Mouse (Mus musculus) lung, adult 2 months (tissue): ENCODE data around the gene Homer2. TPM values are rescaled to one million over a fixed set of nuclear protein-coding genes. Genes with fewer than 3 reads are reported as not detected.

ENCODE experiments used
- DNase-seq: peaks from one replicate; pipeline ENCODE4 v3.0.0; 2022
- H3K4me1 ChIP-seq: fragments of 200-500 bp; 2 replicates; pipeline ENCODE4 v1.6.1; 2011; ENCODE audit warnings: low read length; ENCODE audit not compliant: control insufficient read depth, insufficient read depth
- H3K4me3 ChIP-seq: fragments of 200-500 bp; replicated peaks from 2 replicates; pipeline ENCODE3; 2011; ENCODE audit warnings: low read depth, mild to moderate bottlenecking, control low read depth, low read length; ENCODE audit errors: extremely low read depth
- CTCF ChIP-seq: fragments of 200-500 bp; IDR thresholded peaks from 2 replicates; pipeline ENCODE4 v1.5.1; 2011; ENCODE audit warnings: mild to moderate bottlenecking, low read length, control low read depth; ENCODE audit not compliant: insufficient read depth
- POLR2A ChIP-seq: fragments of 200-500 bp; IDR thresholded peaks from 2 replicates; pipeline ENCODE4 v1.6.1; 2011; ENCODE audit warnings: low read depth, mild to moderate bottlenecking, control low read depth, low read length, borderline replicate concordance; ENCODE audit errors: extremely low read depth
- WGBS: fragments of 180-500 bp; shearing (Covaris S2); methylation state at CpG from one replicate; pipeline ENCODE4 v1.1.7; 2018; 5-methylcytosine and 5-hydroxymethylcytosine counted together
- polyA plus RNA-seq: library from polyadenylated mRNA; depleted of rRNA; stranded (reverse); fragments of >200 nt; gene quantifications from 2 replicates; pipeline ENCODE4 v1.2.3, GENCODE M21; 2012; rRNA removed

Gene Homer2
- polyA plus RNA-seq, result 2.2 and 2.8 TPM in 2 replicates

DNA sequence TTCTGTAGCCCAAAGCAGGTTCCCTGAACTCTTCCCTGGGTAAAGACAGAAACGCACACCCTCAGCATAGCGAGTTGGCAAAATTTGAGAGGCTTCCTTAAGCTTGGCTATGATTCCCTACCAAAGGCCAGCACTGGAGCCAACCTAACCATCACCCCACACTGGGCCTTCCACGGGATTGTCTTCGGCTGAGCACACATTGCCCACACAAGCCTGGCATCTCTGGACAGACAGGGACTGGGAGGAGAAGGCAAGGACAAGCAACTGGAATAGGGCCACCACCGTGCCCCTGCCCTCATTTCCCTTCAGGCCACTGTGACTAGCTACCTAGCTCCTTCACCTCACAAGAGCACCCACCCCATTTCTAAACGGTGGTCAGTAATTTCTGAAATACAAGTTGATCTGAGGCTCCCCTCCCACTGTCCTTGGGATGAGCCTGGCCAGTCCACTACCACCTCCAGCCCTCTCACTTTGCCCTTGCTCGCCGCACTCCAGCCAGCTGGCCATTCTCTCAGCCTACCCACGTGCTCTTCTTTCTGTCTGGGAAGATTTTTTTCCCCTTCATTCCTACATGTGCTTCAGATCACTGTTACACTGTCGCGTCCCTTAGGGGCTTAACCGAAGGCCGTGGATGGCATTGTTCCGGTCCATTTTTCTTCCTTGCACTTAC, at the start of gene Homer2:
Homer2 (minus strand) TSS at position 57 of the 670 bp plus-strand sequence.
- 55% methylated on average over 14 of the region's 14 CpGs for WGBS
- TF ChIP-seq POLR2A (no peak), CTCF (no peak)
- DNase-seq, result no peak
- H3K4me3 ChIP-seq, result peak within 1 kb of the TSS; percentile 44
- H3K4me1 ChIP-seq, result no peaks in the 10 kb centered on the region

DNA sequence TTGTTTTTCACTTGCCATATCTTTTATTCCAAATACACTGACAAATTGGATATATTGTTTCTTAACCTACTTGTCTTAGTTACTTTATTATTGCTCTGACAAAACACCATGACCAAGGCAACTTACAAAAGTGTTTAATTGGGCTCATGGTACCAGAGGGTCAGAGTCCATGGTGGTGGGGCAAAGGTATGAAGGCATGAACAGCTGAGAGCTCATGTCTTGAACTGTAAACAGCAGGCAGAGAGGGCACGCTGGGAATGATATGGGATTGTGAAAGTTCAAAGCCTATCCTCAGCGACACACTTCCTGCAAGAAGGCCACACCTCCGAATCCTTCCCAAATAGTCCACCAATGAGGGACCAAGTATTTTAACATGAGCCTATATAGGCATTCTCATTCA, 40.6 kb upstream of the Homer2 start:
- WGBS, result 67% methylated on average over 3 of the region's 3 CpGs
- Histone ChIP-seq H3K4me1 (no peaks in the 10 kb centered on the region), H3K4me3 (no peak overlapping the region)
- TF ChIP-seq POLR2A (no peak), CTCF (no peak)
- DNase-seq, result no peak

DNA sequence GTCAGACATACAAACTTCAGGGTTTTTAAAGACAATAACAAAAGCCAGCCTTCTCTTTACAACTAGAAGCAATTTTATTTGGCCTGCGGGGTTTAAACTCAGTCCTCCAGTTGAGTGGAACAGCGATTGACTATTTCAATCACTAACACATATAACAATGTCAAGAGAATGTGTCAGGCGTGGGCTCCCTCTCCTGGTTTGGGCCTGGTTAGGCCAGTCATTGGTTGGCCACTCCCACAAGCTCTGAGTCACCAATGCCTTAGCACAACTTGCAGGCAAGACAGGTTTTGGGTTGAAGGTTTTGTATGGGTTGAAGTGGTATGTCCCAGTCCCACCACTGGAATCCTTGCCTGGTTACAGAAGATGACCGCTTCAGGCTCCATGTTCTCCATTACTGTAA, 36.8 kb upstream of the Homer2 start:
- 61% methylated on average over 4 of the region's 4 CpGs for WGBS
- peak; percentile 18 for DNase-seq
- peak; percentile 57; the same call in 1 of the 2 replicates for TF ChIP-seq CTCF
- TF ChIP-seq POLR2A, result no peak

GRCm38 (mm10) chr7:81740010-81740409, 32.7 kb upstream of the Homer2 start:
- TF ChIP-seq CTCF, result no peak
- TF ChIP-seq POLR2A, result no peak
- no peak for DNase-seq
- 84% methylated on average over 7 of the region's 7 CpGs for WGBS
- no peak overlapping the region for H3K4me3 ChIP-seq
- no peaks in the 10 kb centered on the region for H3K4me1 ChIP-seq

More for the DNA sequence above, 36.8 kb upstream of the Homer2 start:
- Histone ChIP-seq H3K4me1 (no peaks in the 10 kb centered on the region), H3K4me3 (no peak overlapping the region)

DNA sequence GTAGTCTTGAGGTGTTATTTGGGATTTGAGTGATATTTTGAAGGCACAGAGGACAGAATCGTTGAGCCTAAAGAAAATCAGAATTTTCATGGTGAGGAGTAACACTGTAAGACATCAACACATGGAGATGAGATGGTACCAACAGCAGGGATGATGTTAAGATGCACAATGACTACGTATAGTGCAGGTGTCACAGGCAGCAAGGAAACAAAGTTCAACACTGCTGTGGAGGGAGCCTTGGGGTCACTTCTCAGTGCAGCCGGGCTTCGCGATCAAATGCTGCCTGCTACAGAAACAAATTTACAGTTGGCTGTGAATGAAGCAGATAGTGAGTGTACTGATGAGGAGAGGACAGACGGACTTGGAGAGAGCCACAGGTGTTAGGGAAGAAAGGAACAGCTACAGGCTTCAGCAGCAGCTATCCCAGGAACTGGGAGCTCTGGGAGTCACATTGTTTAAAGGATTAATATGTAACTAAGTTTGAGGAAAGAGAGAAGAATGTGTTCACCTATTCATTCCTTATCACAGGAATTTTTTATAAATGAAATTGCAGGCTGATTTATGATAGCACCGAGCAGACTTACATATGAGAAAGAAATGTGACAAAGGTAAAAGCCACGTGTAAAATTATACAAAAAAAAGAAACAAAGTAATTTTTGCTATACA, 31.5 kb upstream of the Homer2 start:
- TF ChIP-seq POLR2A (no peak), CTCF (no peak)
- H3K4me1 ChIP-seq, result no peaks in the 10 kb centered on the region
- no peak overlapping the region for H3K4me3 ChIP-seq
- no peak for DNase-seq
- WGBS, result 56% methylated on average over 8 of the region's 8 CpGs

- no peak overlapping the region for H3K4me3 ChIP-seq
- DNase-seq, result no peak
- H3K4me1 ChIP-seq, result no peaks in the 10 kb centered on the region
- TF ChIP-seq POLR2A (no peak), CTCF (no peak)
- WGBS, result 49% methylated on average over 9 of the region's 9 CpGs
Observed at GRCm38 (mm10) chr7:81735300-81736048, 28.1 kb upstream of the Homer2 start.

DNA sequence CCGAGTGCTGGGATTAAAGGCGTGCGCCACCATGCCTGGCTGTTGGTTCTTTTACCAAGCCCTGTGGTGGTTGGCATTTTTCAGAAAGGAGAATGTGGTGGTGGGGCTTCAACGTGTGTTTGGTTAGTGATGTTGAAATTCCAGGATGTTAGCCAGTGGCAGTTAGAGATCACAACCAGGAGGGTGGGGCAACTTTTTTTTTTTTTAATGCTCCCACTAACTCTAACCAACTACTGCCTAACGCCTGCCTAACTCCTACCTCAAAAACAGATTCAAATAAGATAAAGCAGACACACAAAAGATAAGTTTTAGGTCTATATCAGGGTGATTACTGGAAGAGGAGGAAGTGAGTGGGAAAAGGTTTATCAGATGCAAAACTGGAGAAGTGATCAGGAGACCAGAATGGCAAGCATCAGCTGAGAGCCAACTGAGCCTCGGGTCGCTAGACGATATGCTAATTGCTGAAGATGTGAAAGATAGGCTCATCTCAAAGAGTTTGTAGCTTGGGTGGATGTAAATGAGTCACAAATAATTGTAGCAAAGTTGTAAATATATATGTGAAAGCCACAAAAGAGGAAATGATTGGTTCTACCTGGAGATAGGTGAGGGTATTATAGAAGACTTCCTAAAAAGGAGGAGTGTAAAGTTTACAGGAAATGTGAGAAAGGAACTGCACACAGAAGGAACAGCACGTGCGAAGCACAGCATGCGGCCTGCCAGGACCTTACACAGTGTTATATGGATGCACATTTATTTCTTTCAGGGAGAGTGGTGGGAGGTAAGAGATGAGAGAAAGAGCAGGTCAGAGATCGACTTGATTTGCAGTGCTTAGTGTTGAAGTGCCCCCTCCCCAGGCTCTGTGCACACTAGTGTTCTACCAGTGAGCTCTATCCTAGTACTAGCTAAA, 25.1 kb upstream of the Homer2 start:
- Histone ChIP-seq H3K4me1 (no peaks in the 10 kb centered on the region), H3K4me3 (no peak overlapping the region)
- WGBS, result 78% methylated on average over 12 of the region's 12 CpGs
- TF ChIP-seq POLR2A (no peak), CTCF (no peak)
- DNase-seq, result no peak

GRCm38 (mm10) chr7:81731181-81731651, 23.9 kb upstream of the Homer2 start:
- no peak for DNase-seq
- WGBS, result 64% methylated on average over 6 of the region's 6 CpGs
- TF ChIP-seq POLR2A (no peak), CTCF (no peak)
- Histone ChIP-seq H3K4me1 (no peaks in the 10 kb centered on the region), H3K4me3 (no peak overlapping the region)
